Mouse (Mus musculus): ENCODE results near the gene Gm47289. TPM values are rescaled to one million over a fixed set of nuclear protein-coding genes. Genes with fewer than 3 reads are reported as not detected.

Gm47289 gene
- total and polyA plus RNA-seq, 2 experiments from 2014 or later: not detected

DNA sequence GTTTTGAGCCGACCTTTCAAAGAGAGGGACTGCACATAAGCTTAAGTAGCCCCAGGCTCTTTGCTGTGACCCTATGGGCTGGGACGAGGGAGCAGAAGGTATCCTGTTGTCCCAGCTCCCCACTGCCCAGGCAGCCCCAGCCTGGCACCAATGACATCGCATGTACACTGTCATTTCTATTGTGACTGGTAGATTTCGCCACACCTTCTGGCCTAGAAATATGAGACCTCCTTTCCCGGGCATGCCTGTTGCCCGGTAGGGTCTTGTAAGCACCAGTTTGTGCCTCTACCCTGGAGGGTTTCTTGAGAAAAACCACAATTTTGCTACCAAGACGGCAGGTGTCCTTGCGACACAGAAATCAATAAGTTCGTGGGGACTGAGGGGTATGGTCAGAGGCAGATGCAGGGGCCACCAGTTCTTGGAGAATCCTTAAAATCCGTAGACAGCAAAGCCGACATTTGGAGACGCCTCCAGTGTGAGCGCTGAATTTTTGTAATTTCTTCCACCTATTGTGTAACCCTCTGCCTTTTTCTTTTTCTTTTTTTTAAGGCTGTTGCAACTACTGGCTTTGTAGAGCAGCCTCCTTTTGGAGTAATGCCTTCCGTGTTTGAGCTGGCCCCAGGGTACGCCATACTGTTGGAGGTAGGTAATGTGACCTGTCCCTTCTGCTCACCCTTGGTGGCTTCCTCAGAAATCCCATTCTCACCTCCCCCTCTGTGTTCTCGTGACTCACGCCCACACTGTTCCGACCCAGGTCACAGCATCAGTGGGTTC is 36.2 kb upstream of the Gm47289 start:
- WGBS: 87% methylated on average over 18 of the region's 18 CpGs
- Histone ChIP-seq H3K4me2 (ENCODE audit: low read depth, low read length) (no peak overlapping the region), H3K4me3 (ENCODE audit: low read length) (no peak overlapping the region), H3K36me3 (ENCODE audit: insufficient read depth, low read length) (no peaks in the 10 kb centered on the region), H3K27me3 (ENCODE audit: insufficient read depth, low read length) (no peaks in the 10 kb centered on the region), H3K9ac (replicated peaks; ENCODE audit: low read length) (no peak overlapping the region), H3K27ac (no peak overlapping the region), H3K4me1 (ENCODE audit: insufficient read depth, low read length) (no peaks in the 10 kb centered on the region), H3K9me3 (ENCODE audit: low read length) (no peaks in the 10 kb centered on the region)
- no peak for DNase-seq (ENCODE audit: low spot score)
- no peak for TF ChIP-seq CTCF (IDR thresholded peaks at IDR 0.05; ENCODE audit: low read depth)
- no peak for ATAC-seq

DNA sequence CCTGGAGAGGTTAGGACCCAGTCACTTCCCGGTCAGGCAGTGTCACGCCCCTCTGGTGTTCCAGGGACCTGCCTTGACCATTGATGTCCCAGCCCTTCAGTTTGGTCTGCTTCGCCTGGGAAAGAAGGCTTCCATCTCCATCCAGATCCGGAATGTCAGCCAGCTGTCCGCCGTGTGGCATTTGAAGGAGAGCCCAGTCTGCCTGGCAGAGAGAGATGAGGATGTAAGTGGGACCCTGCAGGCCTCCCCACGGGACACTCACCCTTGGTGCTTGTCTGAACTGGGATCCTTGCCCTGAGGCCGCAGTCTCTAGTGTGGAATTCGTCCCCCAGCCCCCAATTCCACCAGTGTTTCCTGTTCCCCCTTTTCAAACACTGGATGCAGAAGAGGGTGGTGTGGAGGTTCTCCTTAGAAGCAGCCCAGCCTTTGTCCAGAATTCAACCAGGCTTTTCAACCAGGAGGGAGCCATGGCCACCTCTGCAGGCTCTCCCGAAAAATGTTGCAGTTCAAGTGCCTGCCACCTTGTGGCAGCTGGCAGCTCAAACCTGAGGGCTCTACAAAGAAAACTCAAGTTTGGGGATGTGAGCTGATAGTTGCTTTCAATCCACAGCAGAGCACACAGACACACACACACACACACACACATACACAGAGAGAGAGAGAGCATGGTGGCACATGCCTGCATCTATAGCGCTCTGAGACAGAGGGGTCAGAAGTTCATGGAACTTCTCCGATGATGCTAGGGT is 30.4 kb upstream of the Gm47289 start:
- Histone ChIP-seq H3K9ac (replicated peaks; ENCODE audit: low read length) (no peak overlapping the region), H3K4me3 (ENCODE audit: low read length) (no peak overlapping the region), H3K4me2 (ENCODE audit: low read depth, low read length) (no peak overlapping the region), H3K4me1 (ENCODE audit: insufficient read depth, low read length) (no peaks in the 10 kb centered on the region), H3K36me3 (ENCODE audit: insufficient read depth, low read length) (no peaks in the 10 kb centered on the region), H3K9me3 (ENCODE audit: low read length) (no peaks in the 10 kb centered on the region), H3K27ac (no peak overlapping the region), H3K27me3 (ENCODE audit: insufficient read depth, low read length) (no peaks in the 10 kb centered on the region)
- DNase-seq (ENCODE audit: low spot score): peak; percentile 38
- no peak for ATAC-seq
- TF ChIP-seq CTCF (IDR thresholded peaks at IDR 0.05; ENCODE audit: low read depth): peak; percentile 56
- 81% methylated on average over 12 of the region's 12 CpGs for WGBS

DNA sequence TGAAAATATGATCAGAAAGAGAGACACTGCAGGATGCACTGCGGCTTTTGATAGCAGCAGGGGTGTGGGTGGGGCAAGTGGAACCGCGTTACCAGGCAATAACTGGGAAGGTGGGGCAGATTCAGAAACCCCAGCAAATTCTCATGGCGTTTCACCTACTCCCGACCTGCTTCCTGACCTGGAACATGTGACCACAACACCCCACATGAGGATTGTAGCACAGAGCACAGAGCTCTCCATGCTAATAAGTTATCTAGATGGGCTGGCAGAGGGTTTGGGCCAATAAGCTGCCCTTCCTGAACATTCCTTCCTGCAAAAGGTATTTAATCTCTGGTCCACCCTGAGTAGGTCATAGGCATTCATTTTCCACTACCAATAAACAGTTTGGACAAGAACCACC is 28.3 kb upstream of the Gm47289 start:
- 58% methylated on average over 5 of the region's 5 CpGs for whole genome bisulfite sequencing
- Histone ChIP-seq H3K27ac (no peak overlapping the region), H3K36me3 (ENCODE audit: insufficient read depth, low read length) (no peaks in the 10 kb centered on the region), H3K4me1 (ENCODE audit: insufficient read depth, low read length) (no peaks in the 10 kb centered on the region), H3K4me2 (ENCODE audit: low read depth, low read length) (no peak overlapping the region), H3K9ac (replicated peaks; ENCODE audit: low read length) (no peak overlapping the region), H3K9me3 (ENCODE audit: low read length) (no peaks in the 10 kb centered on the region), H3K4me3 (ENCODE audit: low read length) (no peak overlapping the region), H3K27me3 (ENCODE audit: insufficient read depth, low read length) (no peaks in the 10 kb centered on the region)
- ATAC-seq (no peak), DNase-seq (ENCODE audit: low spot score) (no peak)
- TF ChIP-seq CTCF (IDR thresholded peaks at IDR 0.05; ENCODE audit: low read depth): no peak

DNA sequence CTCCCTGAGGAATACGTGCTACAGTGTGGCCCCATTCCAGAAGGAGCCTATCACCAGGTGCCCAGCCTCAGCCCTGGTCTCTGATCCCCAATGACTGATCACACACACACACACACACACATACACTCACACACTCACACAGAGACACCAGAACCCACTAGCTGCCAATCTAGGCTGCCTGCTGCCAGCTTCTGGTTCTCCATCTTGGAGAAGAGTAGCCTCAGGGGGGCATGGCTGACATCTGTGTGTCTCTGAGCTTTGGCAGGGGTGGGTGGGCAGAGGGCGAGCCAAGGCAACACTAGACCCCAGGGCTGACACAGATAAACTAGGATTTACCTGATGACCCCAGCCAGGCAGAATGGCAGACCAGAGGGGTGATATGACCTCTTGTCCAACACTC is 20.1 kb upstream of the Gm47289 start:
- no peaks in the 10 kb centered on the region for H3K9me3 ChIP-seq (ENCODE audit: low read length)
- no peaks in the 10 kb centered on the region for H3K27me3 ChIP-seq (ENCODE audit: insufficient read depth, low read length)
- TF ChIP-seq CTCF (IDR thresholded peaks at IDR 0.05; ENCODE audit: low read depth): no peak
- no peak overlapping the region for H3K4me3 ChIP-seq (ENCODE audit: low read length)
- H3K4me2 ChIP-seq (ENCODE audit: low read depth, low read length): no peak overlapping the region
- H3K36me3 ChIP-seq (ENCODE audit: insufficient read depth, low read length): no peaks in the 10 kb centered on the region
- H3K27ac ChIP-seq: no peak overlapping the region
- DNase-seq (ENCODE audit: low spot score): peak; percentile 15
- no peak for ATAC-seq
- H3K4me1 ChIP-seq (ENCODE audit: insufficient read depth, low read length): no peaks in the 10 kb centered on the region
- no peak overlapping the region for H3K9ac ChIP-seq (replicated peaks; ENCODE audit: low read length)
- WGBS: 68% methylated on average over 2 of the region's 2 CpGs

DNA sequence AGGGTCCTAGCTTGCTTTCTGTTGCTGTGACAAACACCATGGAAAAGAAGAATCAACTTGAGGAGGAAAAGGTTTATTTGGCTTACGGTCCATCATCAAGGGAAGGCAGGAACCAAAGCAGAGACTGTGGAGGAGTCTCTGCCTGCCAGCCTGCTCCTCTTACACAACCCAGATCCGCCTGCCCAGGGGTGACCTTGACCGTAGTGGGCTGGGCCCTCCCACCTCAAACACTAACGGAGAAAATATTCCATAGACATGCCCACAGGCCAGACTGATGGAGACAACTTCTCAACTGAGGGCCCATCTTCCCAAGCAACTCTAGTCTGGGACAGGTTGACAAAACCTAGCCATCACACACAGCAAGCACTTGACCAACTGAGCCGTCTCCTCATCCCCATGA is 16.9 kb upstream of the Gm47289 start:
- no peak for ATAC-seq
- no peak overlapping the region for H3K4me2 ChIP-seq (ENCODE audit: low read depth, low read length)
- no peaks in the 10 kb centered on the region for H3K27me3 ChIP-seq (ENCODE audit: insufficient read depth, low read length)
- whole genome bisulfite sequencing: 90% methylated on average over 5 of the region's 5 CpGs
- no peaks in the 10 kb centered on the region for H3K36me3 ChIP-seq (ENCODE audit: insufficient read depth, low read length)
- DNase-seq (ENCODE audit: low spot score): no peak
- H3K9ac ChIP-seq (replicated peaks; ENCODE audit: low read length): no peak overlapping the region
- no peaks in the 10 kb centered on the region for H3K4me1 ChIP-seq (ENCODE audit: insufficient read depth, low read length)
- H3K4me3 ChIP-seq (ENCODE audit: low read length): no peak overlapping the region
- no peak overlapping the region for H3K27ac ChIP-seq
- no peak for TF ChIP-seq CTCF (IDR thresholded peaks at IDR 0.05; ENCODE audit: low read depth)
- H3K9me3 ChIP-seq (ENCODE audit: low read length): no peaks in the 10 kb centered on the region

DNA sequence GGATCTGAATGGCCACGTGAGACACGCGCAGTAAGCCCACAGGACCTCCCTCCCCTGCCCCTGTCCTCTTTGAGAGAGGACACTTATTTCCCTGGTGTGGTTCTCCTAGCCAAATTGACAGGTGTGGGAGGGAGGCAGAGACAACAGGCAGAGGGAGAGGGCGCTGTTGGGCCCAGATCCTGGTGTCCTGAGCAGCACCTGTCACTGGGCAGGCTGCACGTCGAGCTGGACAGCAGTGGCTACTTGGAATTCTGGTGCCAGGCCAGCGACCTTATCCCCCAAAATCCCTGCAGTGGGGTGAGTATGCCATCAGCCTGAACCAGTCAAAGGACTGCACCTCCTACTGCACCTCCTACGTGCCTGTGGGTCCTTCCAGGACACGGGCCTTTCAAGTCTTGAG is 15.6 kb upstream of the Gm47289 start:
- TF ChIP-seq CTCF (IDR thresholded peaks at IDR 0.05; ENCODE audit: low read depth): no peak
- no peak for ATAC-seq
- Histone ChIP-seq H3K9ac (replicated peaks; ENCODE audit: low read length) (no peak overlapping the region), H3K36me3 (ENCODE audit: insufficient read depth, low read length) (no peaks in the 10 kb centered on the region), H3K9me3 (ENCODE audit: low read length) (no peaks in the 10 kb centered on the region), H3K4me2 (ENCODE audit: low read depth, low read length) (no peak overlapping the region), H3K4me3 (ENCODE audit: low read length) (no peak overlapping the region), H3K4me1 (ENCODE audit: insufficient read depth, low read length) (no peaks in the 10 kb centered on the region), H3K27me3 (ENCODE audit: insufficient read depth, low read length) (no peaks in the 10 kb centered on the region), H3K27ac (no peak overlapping the region)
- no peak for DNase-seq (ENCODE audit: low spot score)
- WGBS: 77% methylated on average over 9 of the region's 9 CpGs

DNA sequence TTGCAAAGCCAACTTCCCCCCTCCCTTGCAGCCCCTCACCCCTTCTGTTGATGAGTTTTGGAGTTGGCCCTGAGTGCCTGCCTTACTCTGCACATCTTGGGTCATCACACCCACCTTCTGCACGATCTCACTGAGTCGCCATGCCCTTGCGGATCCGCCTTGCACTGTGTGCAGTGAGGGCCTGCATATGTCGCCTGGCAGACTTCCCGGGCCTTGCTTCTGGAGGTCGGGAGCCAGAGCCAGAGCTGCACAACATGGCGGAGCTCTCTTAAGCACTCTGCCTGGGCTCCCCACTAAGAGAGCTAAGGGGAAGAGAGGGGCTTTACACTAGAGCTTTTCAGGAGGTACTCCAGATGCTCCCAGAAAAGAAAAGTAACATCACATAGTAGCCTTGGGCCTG is 14.3 kb upstream of the Gm47289 start:
- 0 out of 2 replicates have a peak overlapping the region, but pooled peaks have one; percentile 20 for H3K27ac ChIP-seq
- no peak overlapping the region for H3K4me3 ChIP-seq (ENCODE audit: low read length)
- H3K36me3 ChIP-seq (ENCODE audit: insufficient read depth, low read length): no peaks in the 10 kb centered on the region
- no peak overlapping the region for H3K4me2 ChIP-seq (ENCODE audit: low read depth, low read length)
- no peaks in the 10 kb centered on the region for H3K9me3 ChIP-seq (ENCODE audit: low read length)
- no peaks in the 10 kb centered on the region for H3K27me3 ChIP-seq (ENCODE audit: insufficient read depth, low read length)
- no peak overlapping the region for H3K9ac ChIP-seq (replicated peaks; ENCODE audit: low read length)
- peak; percentile 72 for DNase-seq (ENCODE audit: low spot score)
- no peaks in the 10 kb centered on the region for H3K4me1 ChIP-seq (ENCODE audit: insufficient read depth, low read length)
- peak; percentile 38; the same call in 1 of the 2 replicates for ATAC-seq
- 57% methylated on average over 8 of the region's 8 CpGs for WGBS
- TF ChIP-seq CTCF (IDR thresholded peaks at IDR 0.05; ENCODE audit: low read depth): no peak

All from hindbrain, postnatal 0 days (tissue).